Mouse (Mus musculus): ENCODE results near the gene Agbl3. TPM values are rescaled to one million over a fixed set of nuclear protein-coding genes. Genes with fewer than 3 reads are reported as not detected.

Gene Agbl3
- polyA plus RNA-seq, 1 experiment from 2014 or later, result 4.8 TPM

Other genes with a start within 250 kb of the Agbl3 start
- gene Cald1, start 181.9 kb upstream of the Agbl3 start, polyA plus RNA-seq (2014; fragmentation: Nextera tagmentation; extraction: Ambion mirVana), result 132 and 139 TPM in 2 replicates
- gene Tmem140, start 82.7 kb downstream of the Agbl3 start, polyA plus RNA-seq (2014; fragmentation: Nextera tagmentation; extraction: Ambion mirVana), result 0.89 and 1.2 TPM in 2 replicates
- 13.7 and 13.9 TPM in 2 replicates for gene Cyren, start 97.6 kb downstream of the Agbl3 start, polyA plus RNA-seq (2014; fragmentation: Nextera tagmentation; extraction: Ambion mirVana)
- gene Wdr91, start 130.4 kb downstream of the Agbl3 start, polyA plus RNA-seq (2014; fragmentation: Nextera tagmentation; extraction: Ambion mirVana), result 12.3 and 12.9 TPM in 2 replicates
- gene Stra8, start 139.7 kb downstream of the Agbl3 start, polyA plus RNA-seq (2014; fragmentation: Nextera tagmentation; extraction: Ambion mirVana), result not detected in 2 replicates
- gene Slc23a4, start 208.0 kb downstream of the Agbl3 start, polyA plus RNA-seq (2014; fragmentation: Nextera tagmentation; extraction: Ambion mirVana), result 0.16 and 0.51 TPM in 2 replicates